Mouse (Mus musculus) heart, postnatal 0 days (tissue): Measurements from ENCODE around the gene Uqcc2. TPM values are rescaled to one million over a fixed set of nuclear protein-coding genes. Genes with fewer than 3 reads are reported as not detected.

ENCODE experiments used
- ATAC-seq: fragments of 200-750 bp; cut with Nextera tagmentation; 2 replicates; pipeline ENCODE4 v1.8.0; 2017; ENCODE audit warnings: low read depth, moderate number of reproducible peaks, moderate library complexity; ENCODE audit not compliant: insufficient read depth
- DNase-seq: peaks from one replicate; pipeline ENCODE4 v3.0.0-alpha.2; 2016; ENCODE audit warnings: low spot score
- H3K27ac ChIP-seq: fragments of 300-500 bp; sonication (generic); 2 replicates; pipeline ENCODE4 v1.5.1; 2014; ENCODE audit warnings: low read depth, mild to moderate bottlenecking
- H3K27me3 ChIP-seq: fragments of 300-500 bp; sonication (generic); 2 replicates; pipeline ENCODE4 v1.6.1; 2014; ENCODE audit warnings: low read length, mixed read lengths; ENCODE audit not compliant: control insufficient read depth, insufficient read depth
- H3K36me3 ChIP-seq: fragments of 300-500 bp; sonication (generic); replicated peaks from 2 replicates; pipeline ENCODE4 v1.6.1; 2014; ENCODE audit warnings: low read length, mixed read lengths; ENCODE audit not compliant: control insufficient read depth, insufficient read depth
- H3K4me1 ChIP-seq: fragments of 300-500 bp; sonication (generic); 2 replicates; pipeline ENCODE4 v1.6.1; 2014; ENCODE audit warnings: antibody characterized with exemption; ENCODE audit not compliant: control insufficient read depth, insufficient read depth
- H3K4me2 ChIP-seq: fragments of 300-500 bp; sonication (generic); 2 replicates; pipeline ENCODE4 v1.6.1; 2014; ENCODE audit warnings: low read depth, mild to moderate bottlenecking, low read length, moderate library complexity
- H3K4me3 ChIP-seq: fragments of 300-500 bp; sonication (generic); 2 replicates; pipeline ENCODE4 v1.5.1; 2014; ENCODE audit warnings: low read depth, low read length
- H3K9ac ChIP-seq: fragments of 300-500 bp; sonication (generic); replicated peaks from 2 replicates; pipeline ENCODE4 v1.6.1; 2014; ENCODE audit warnings: low read depth, low read length, mixed read lengths
- H3K9me3 ChIP-seq: fragments of 300-500 bp; sonication (generic); replicated peaks from 2 replicates; pipeline ENCODE4 v1.6.1; 2016; ENCODE audit warnings: low read length; ENCODE audit not compliant: control insufficient read depth
- CTCF ChIP-seq: IDR thresholded peaks from 2 replicates; pipeline ENCODE4 v1.5.1; 2016; ENCODE audit warnings: antibody characterized with exemption, control low read depth, low read depth
- EP300 ChIP-seq: IDR thresholded peaks from 2 replicates; pipeline ENCODE4 v1.6.1; 2016; ENCODE audit warnings: antibody characterized with exemption, low read depth
- WGBS: fragments of 180-500 bp; shearing (Covaris S2); extraction: QIAGEN DNeasy Blood & Tissue Kit; methylation state at CpG from one replicate; pipeline ENCODE4 v1.1.7; 2014; 5-methylcytosine and 5-hydroxymethylcytosine counted together
- polyA plus RNA-seq: library from polyadenylated mRNA; unstranded; fragments of >200 nt; fragmentation: Nextera tagmentation; extraction: Ambion mirVana; gene quantifications from 2 replicates; pipeline ENCODE4 v1.2.1, GENCODE M21; 2015
- total RNA-seq: library from RNA; depleted of rRNA; stranded (reverse); fragments of >200 nt; gene quantifications from 2 replicates; pipeline ENCODE4 v1.2.3, GENCODE M21; 2014; ENCODE audit warnings: low replicate concordance

Gene Uqcc2
- total and polyA plus RNA-seq, 2 experiments from 2014 or later, result 397 to 419 TPM

DNA sequence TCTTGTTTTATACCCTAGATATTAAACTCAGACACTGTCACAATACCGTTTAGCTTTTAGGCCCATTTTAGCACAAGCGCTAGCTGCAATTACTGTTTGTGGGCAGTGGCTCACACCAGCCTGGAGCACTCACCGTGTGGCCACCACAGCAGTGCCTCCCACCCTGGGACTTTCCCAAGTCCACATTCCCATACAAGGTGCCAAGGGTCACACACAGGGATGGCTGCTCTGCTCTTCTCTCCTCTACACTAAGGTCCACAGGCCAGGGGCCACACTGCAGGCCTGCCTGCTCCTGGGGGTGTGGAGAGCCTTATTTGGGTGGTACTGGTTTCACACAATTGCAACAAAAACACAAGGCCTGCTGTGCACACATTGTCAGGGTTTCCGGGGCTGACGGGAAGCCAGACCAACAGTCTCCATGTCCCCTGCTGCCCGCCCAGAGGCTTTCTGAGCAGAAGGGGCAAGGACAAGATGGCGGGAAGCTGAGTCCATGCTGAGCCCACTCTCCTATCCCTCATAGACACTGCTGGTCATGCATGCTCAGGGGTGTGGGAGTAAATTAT lies 9.8 kb downstream of the Uqcc2 start:
- no peaks in the 10 kb centered on the region for H3K9me3 ChIP-seq
- TF ChIP-seq CTCF, result no peak
- no peak for TF ChIP-seq EP300
- 84% methylated on average over 7 of the region's 7 CpGs for WGBS
- peaks cover 34% of the 10 kb centered on the region for H3K36me3 ChIP-seq
- H3K4me3 ChIP-seq, result no peak overlapping the region
- H3K27me3 ChIP-seq, result no peaks in the 10 kb centered on the region
- H3K4me2 ChIP-seq, result no peak overlapping the region
- DNase-seq, result no peak
- H3K27ac ChIP-seq, result 0 out of 2 replicates have a peak overlapping the region, but pooled peaks have one; percentile 22
- no peak overlapping the region for H3K9ac ChIP-seq
- H3K4me1 ChIP-seq, result 0 out of 2 replicates have a peak, but pooled peaks cover 4% of the 10 kb centered on the region
- ATAC-seq, result no peak

DNA sequence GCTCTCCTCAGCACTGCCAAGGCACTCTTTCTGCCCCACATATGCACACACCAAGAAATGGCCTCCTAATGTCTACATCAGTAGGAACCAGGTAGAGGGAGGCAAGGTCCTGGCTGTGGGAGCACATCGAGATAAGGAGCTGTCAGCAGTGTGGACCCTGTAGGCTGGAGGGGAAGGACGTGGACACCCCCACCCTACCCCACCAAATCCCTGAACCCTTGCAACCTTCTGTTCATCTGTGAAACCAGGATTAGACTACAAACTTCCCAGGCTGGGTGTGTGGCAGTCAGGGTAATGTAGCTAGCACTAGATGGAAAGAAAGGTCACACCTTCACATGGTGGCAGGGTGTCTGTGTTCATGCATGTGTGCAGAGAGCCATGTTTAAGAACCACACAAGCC lies 10.6 kb downstream of the Uqcc2 start:
- H3K36me3 ChIP-seq, result peaks cover 34% of the 10 kb centered on the region
- no peak overlapping the region for H3K27ac ChIP-seq
- DNase-seq, result no peak
- WGBS, result 68% methylated on average over 2 of the region's 2 CpGs
- ATAC-seq, result no peak
- H3K27me3 ChIP-seq, result no peaks in the 10 kb centered on the region
- H3K9me3 ChIP-seq, result no peaks in the 10 kb centered on the region
- H3K9ac ChIP-seq, result no peak overlapping the region
- H3K4me1 ChIP-seq, result 0 out of 2 replicates have a peak, but pooled peaks cover 4% of the 10 kb centered on the region
- no peak overlapping the region for H3K4me3 ChIP-seq
- TF ChIP-seq CTCF (no peak), EP300 (no peak)
- H3K4me2 ChIP-seq, result no peak overlapping the region

- ATAC-seq (no peak), DNase-seq (no peak)
- H3K27ac ChIP-seq, result no peak overlapping the region
- H3K4me3 ChIP-seq, result no peak overlapping the region
- H3K36me3 ChIP-seq, result peaks cover 34% of the 10 kb centered on the region
- no peak for TF ChIP-seq EP300
- no peak for TF ChIP-seq CTCF
- WGBS, result 69% methylated on average over 11 of the region's 11 CpGs
- no peaks in the 10 kb centered on the region for H3K9me3 ChIP-seq
- no peaks in the 10 kb centered on the region for H3K27me3 ChIP-seq
- H3K9ac ChIP-seq, result no peak overlapping the region
- no peak overlapping the region for H3K4me2 ChIP-seq
- H3K4me1 ChIP-seq, result 0 out of 2 replicates have a peak, but pooled peaks cover 4% of the 10 kb centered on the region
Observed at GRCm38 (mm10) chr17:27122701-27123100, 11.0 kb downstream of the Uqcc2 start.

- no peak for TF ChIP-seq EP300
- no peak for TF ChIP-seq CTCF
- H3K4me1 ChIP-seq, result 0 out of 2 replicates have a peak, but pooled peaks cover 4% of the 10 kb centered on the region
- no peak for ATAC-seq
- no peak overlapping the region for H3K4me2 ChIP-seq
- no peak for DNase-seq
- H3K9ac ChIP-seq, result no peak overlapping the region
- 95% methylated on average over 7 of the region's 7 CpGs for WGBS
- no peak overlapping the region for H3K4me3 ChIP-seq
- no peak overlapping the region for H3K27ac ChIP-seq
- H3K36me3 ChIP-seq, result peaks cover 34% of the 10 kb centered on the region
- no peaks in the 10 kb centered on the region for H3K9me3 ChIP-seq
- H3K27me3 ChIP-seq, result no peaks in the 10 kb centered on the region
Observed at GRCm38 (mm10) chr17:27121781-27122180, 11.9 kb downstream of the Uqcc2 start.

GRCm38 (mm10) chr17:27121266-27121665 lies 12.4 kb downstream of the Uqcc2 start:
- Histone ChIP-seq H3K36me3 (peaks cover 34% of the 10 kb centered on the region), H3K9ac (no peak overlapping the region)
- WGBS, result 66% methylated on average over 14 of the region's 14 CpGs

More at GRCm38 (mm10) chr17:27121266-27121665, 12.4 kb downstream of the Uqcc2 start:
- DNase-seq (no peak), ATAC-seq (no peak)
- Histone ChIP-seq H3K4me2 (no peak overlapping the region; the same call in 1 of the 2 replicates), H3K4me3 (no peak overlapping the region), H3K27me3 (no peaks in the 10 kb centered on the region), H3K4me1 (0 out of 2 replicates have a peak, but pooled peaks cover 4% of the 10 kb centered on the region), H3K9me3 (no peaks in the 10 kb centered on the region), H3K27ac (no peak overlapping the region)
- TF ChIP-seq EP300, result no peak
- TF ChIP-seq CTCF, result no peak
